Mouse (Mus musculus) liver, adult 2 months (tissue): ENCODE data around the gene Disc1. TPM values are rescaled to one million over a fixed set of nuclear protein-coding genes. Genes with fewer than 3 reads are reported as not detected.

Source experiments
- DNase-seq: peaks from one replicate; pipeline ENCODE4 v3.0.0-alpha.2; 2011; ENCODE audit warnings: low read depth, low spot score; ENCODE audit errors: extremely low read depth
- H3K27ac ChIP-seq: fragments of 200-500 bp; replicated peaks from 2 replicates; pipeline ENCODE4 v1.5.1; 2012; ENCODE audit warnings: low read depth, mild to moderate bottlenecking, control low read depth, inconsistent platforms, low read length; ENCODE audit not compliant: insufficient read depth
- H3K27me3 ChIP-seq: fragments of 200-500 bp; 2 replicates; pipeline ENCODE4 v1.6.1; 2012; ENCODE audit warnings: mild to moderate bottlenecking, moderate library complexity, low read length, inconsistent platforms; ENCODE audit not compliant: control insufficient read depth, insufficient read depth
- H3K36me3 ChIP-seq: fragments of 200-500 bp; 2 replicates; pipeline ENCODE4 v1.6.1; 2012; ENCODE audit warnings: low read length, inconsistent platforms; ENCODE audit not compliant: control insufficient read depth, insufficient read depth
- H3K4me1 ChIP-seq: fragments of 200-500 bp; 2 replicates; pipeline ENCODE4 v1.6.1; 2011; ENCODE audit warnings: low read length; ENCODE audit not compliant: control insufficient read depth, insufficient read depth
- H3K4me3 ChIP-seq: fragments of 200-500 bp; 2 replicates; pipeline ENCODE4 v1.5.1; 2011; ENCODE audit warnings: low read depth, mild to moderate bottlenecking, control low read depth, low read length, moderate library complexity; ENCODE audit not compliant: insufficient read depth
- H3K79me2 ChIP-seq: fragments of 200-500 bp; 2 replicates; pipeline ENCODE4 v1.6.1; 2012; ENCODE audit warnings: inconsistent platforms, mild to moderate bottlenecking, low read length, moderate library complexity; ENCODE audit not compliant: control insufficient read depth, insufficient read depth
- H3K9ac ChIP-seq: fragments of 200-500 bp; 2 replicates; pipeline ENCODE4 v1.6.1; 2012; ENCODE audit warnings: low read depth, mild to moderate bottlenecking, control low read depth, inconsistent platforms, low read length
- CTCF ChIP-seq: fragments of 200-500 bp; IDR thresholded peaks from 2 replicates; pipeline ENCODE4 v1.5.1; 2011; ENCODE audit warnings: low read depth, low read length, control low read depth
- POLR2A ChIP-seq: fragments of 200-500 bp; IDR thresholded peaks from 2 replicates; pipeline ENCODE4 v1.6.1; 2011; ENCODE audit warnings: low read length, control low read depth; ENCODE audit not compliant: insufficient read depth; ENCODE audit errors: extremely low read depth
- WGBS: fragments of 180-500 bp; shearing (Covaris S2); methylation state at CpG from one replicate; pipeline ENCODE4 v1.1.7; 2018; 5-methylcytosine and 5-hydroxymethylcytosine counted together
- polyA plus RNA-seq: library from polyadenylated mRNA; depleted of rRNA; stranded (reverse); fragments of >200 nt; gene quantifications from 2 replicates; pipeline ENCODE4 v1.2.3, GENCODE M21; 2012
- total RNA-seq: library from RNA; depleted of rRNA; stranded (reverse); fragments of >200 nt; gene quantifications from 2 replicates; pipeline ENCODE4 v1.2.3, GENCODE M21; 2014

Disc1 gene
- total and polyA plus RNA-seq, 2 experiments, result 0.16 to 0.37 TPM

DNA sequence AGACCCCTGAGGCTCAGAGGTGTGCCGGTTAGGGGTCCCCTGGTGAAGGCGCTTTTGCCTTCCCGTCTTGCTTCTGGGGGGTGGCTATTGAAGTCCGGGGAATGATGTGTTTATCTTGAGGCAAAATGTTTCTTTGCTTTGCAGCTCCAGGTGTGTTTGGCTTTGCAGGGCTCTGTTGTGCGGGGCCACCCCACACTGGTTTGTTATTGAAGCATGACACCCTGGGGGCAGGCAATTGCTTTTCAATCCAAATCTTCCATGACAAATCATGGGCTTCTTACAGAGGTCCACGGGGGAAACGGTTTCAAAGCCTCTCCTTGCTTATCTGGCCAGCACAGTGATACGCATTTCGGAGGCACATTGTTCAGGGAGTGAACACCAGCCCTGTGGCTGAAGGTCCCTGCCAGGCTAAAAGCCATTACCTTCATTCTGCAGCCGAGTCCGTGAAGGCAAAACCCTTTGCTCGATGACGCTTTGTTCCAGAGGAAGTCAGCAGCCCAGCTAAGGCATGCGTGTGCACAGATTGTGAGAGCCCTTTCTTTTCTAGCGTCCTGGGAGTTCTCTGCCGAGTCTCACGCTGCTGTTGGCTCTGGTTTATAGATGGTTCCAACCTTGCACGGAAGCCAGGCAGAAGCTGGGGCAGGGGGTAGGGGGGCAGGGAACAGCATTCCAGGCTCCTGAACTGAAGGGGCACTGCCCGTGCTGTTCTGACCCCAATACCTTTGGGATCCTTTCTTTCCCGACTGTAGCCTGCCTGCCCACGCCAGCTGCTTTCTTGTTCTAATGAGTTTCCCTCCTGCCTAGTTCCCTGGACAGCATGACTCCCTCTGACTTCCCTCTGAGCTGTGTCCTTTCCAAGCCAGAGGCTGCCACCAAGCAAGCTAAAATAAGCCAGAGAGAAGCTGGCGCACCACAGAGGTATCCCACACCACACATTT lies 182.2 kb downstream of the Disc1 start:
- no peak for TF ChIP-seq CTCF
- no peak for TF ChIP-seq POLR2A
- 33% methylated on average over 22 of the region's 22 CpGs for WGBS
- no peaks in the 10 kb centered on the region for H3K4me1 ChIP-seq

GRCm38 (mm10) chr8:125240763-125241162 lies 186.8 kb downstream of the Disc1 start:
- Histone ChIP-seq H3K4me1 (no peaks in the 10 kb centered on the region), H3K27me3 (no peaks in the 10 kb centered on the region), H3K27ac (no peak overlapping the region), H3K4me3 (no peak overlapping the region), H3K36me3 (no peaks in the 10 kb centered on the region), H3K9ac (no peak overlapping the region), H3K79me2 (no peaks in the 10 kb centered on the region)
- TF ChIP-seq CTCF (no peak), POLR2A (no peak)
- WGBS, result 80% methylated on average over 4 of the region's 4 CpGs
- no peak for DNase-seq

More for the DNA sequence above, 182.2 kb downstream of the Disc1 start:
- Histone ChIP-seq H3K9ac (no peak overlapping the region), H3K79me2 (no peaks in the 10 kb centered on the region), H3K27me3 (no peaks in the 10 kb centered on the region), H3K4me3 (no peak overlapping the region), H3K36me3 (no peaks in the 10 kb centered on the region), H3K27ac (no peak overlapping the region)
- DNase-seq, result no peak

GRCm38 (mm10) chr8:125242382-125242781 lies 188.4 kb downstream of the Disc1 start:
- DNase-seq, result no peak
- Histone ChIP-seq H3K4me1 (no peaks in the 10 kb centered on the region), H3K27ac (no peak overlapping the region), H3K4me3 (no peak overlapping the region), H3K27me3 (no peaks in the 10 kb centered on the region), H3K79me2 (no peaks in the 10 kb centered on the region), H3K36me3 (no peaks in the 10 kb centered on the region), H3K9ac (no peak overlapping the region)
- 56% methylated on average over 10 of the region's 10 CpGs for WGBS
- no peak for TF ChIP-seq POLR2A
- no peak for TF ChIP-seq CTCF

DNA sequence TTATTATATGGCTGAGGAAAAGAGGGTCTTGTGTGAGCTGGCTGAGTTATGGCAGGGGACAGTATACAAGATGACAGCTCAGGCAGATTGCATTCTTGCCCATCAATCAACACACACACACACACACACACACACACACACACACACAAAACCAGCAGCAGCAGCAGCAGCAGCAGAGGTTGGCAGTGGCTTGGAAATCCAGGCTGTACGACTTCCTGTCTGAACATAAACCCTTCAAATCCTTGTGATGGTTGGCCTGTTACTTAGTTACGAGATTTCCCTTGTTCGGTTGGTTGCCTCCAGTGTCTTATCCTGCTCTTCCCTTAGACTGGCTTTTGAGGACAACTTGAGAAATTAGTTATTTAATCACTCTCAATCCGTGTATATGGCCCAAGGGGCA lies 188.9 kb downstream of the Disc1 start:
- no peak overlapping the region for H3K27ac ChIP-seq
- H3K36me3 ChIP-seq, result no peaks in the 10 kb centered on the region
- no peaks in the 10 kb centered on the region for H3K4me1 ChIP-seq
- DNase-seq, result no peak
- no peak overlapping the region for H3K4me3 ChIP-seq
- WGBS, result 60% methylated on average over 4 of the region's 4 CpGs
- H3K27me3 ChIP-seq, result no peaks in the 10 kb centered on the region
- no peaks in the 10 kb centered on the region for H3K79me2 ChIP-seq
- no peak overlapping the region for H3K9ac ChIP-seq
- TF ChIP-seq CTCF (no peak), POLR2A (no peak)

DNA sequence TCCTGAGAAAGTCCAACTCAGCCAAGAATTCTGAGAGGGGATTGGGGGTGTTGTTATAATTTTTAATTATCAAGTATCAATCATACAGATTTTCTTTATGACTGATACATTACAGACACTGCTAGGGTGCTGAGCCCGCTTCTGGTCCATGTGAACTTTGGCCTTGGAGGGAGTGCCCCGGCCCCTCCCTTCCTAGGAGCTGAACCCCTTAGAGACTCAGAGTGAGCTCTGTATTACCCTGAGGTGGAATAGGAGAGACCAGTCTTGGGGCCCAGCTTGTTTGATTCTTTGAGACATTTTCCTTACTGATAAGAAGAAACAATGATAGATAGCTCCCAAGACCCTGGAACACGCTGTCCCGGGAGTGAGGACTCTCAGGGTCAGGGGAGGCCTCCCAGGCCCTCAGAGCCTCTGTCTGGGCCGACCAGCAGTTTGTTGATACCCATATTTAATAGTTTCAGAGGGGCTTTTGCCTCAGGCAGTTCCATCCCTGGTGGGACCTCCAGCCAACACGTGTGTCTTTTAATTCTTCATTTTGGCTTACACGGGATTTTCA lies 192.8 kb downstream of the Disc1 start:
- TF ChIP-seq CTCF (no peak), POLR2A (no peak)
- Histone ChIP-seq H3K36me3 (no peaks in the 10 kb centered on the region), H3K27me3 (no peaks in the 10 kb centered on the region), H3K9ac (no peak overlapping the region), H3K4me1 (no peaks in the 10 kb centered on the region), H3K27ac (no peak overlapping the region), H3K79me2 (no peaks in the 10 kb centered on the region), H3K4me3 (no peak overlapping the region)
- no peak for DNase-seq
- WGBS, result 65% methylated on average over 7 of the region's 7 CpGs

GRCm38 (mm10) chr8:125247349-125247748 lies 193.4 kb downstream of the Disc1 start:
- Histone ChIP-seq H3K4me1 (no peaks in the 10 kb centered on the region), H3K9ac (no peak overlapping the region), H3K79me2 (no peaks in the 10 kb centered on the region), H3K4me3 (no peak overlapping the region), H3K36me3 (no peaks in the 10 kb centered on the region), H3K27ac (no peak overlapping the region), H3K27me3 (no peaks in the 10 kb centered on the region)
- WGBS, result 14% methylated on average over 1 of the region's 1 CpGs
- DNase-seq, result no peak
- no peak for TF ChIP-seq CTCF
- no peak for TF ChIP-seq POLR2A
